Mouse (Mus musculus) kidney, embryonic 16.5 days (tissue): ENCODE data around the gene Tsku. TPM values are rescaled to one million over a fixed set of nuclear protein-coding genes. Genes with fewer than 3 reads are reported as not detected.
A peak's percentile ranks its signal among the peaks of the same experiment; 100 is the strongest.

Source experiments
- ATAC-seq: fragments of 200-750 bp; cut with Nextera tagmentation; 2 replicates; pipeline ENCODE4 v1.8.0; 2017; ENCODE audit warnings: moderate TSS enrichment; ENCODE audit not compliant: low FRiP score, low TSS enrichment
- H3K27ac ChIP-seq: fragments of 300-500 bp; sonication (generic); 2 replicates; pipeline ENCODE4 v1.5.1; 2014; ENCODE audit warnings: low read length
- H3K27me3 ChIP-seq: fragments of 300-500 bp; sonication (generic); 2 replicates; pipeline ENCODE4 v1.6.1; 2014; ENCODE audit warnings: low read length, control low read depth, mixed read lengths; ENCODE audit not compliant: insufficient read depth
- H3K36me3 ChIP-seq: fragments of 300-500 bp; sonication (generic); 2 replicates; pipeline ENCODE4 v1.6.1; 2014; ENCODE audit warnings: low read length, control low read depth, mixed read lengths; ENCODE audit not compliant: insufficient read depth
- H3K4me1 ChIP-seq: fragments of 300-500 bp; sonication (generic); 2 replicates; pipeline ENCODE4 v1.6.1; 2014; ENCODE audit warnings: low read length, control low read depth, mixed read lengths; ENCODE audit not compliant: insufficient read depth
- H3K4me2 ChIP-seq: fragments of 300-500 bp; sonication (generic); replicated peaks from 2 replicates; pipeline ENCODE4 v1.6.1; 2014; ENCODE audit warnings: low read depth, low read length
- H3K4me3 ChIP-seq: fragments of 300-500 bp; sonication (generic); 2 replicates; pipeline ENCODE4 v1.5.1; 2014; ENCODE audit warnings: mild to moderate bottlenecking, low read length
- H3K9ac ChIP-seq: fragments of 300-500 bp; sonication (generic); replicated peaks from 2 replicates; pipeline ENCODE4 v1.6.1; 2014; ENCODE audit warnings: low read length
- H3K9me3 ChIP-seq: fragments of 300-500 bp; sonication (generic); 2 replicates; pipeline ENCODE4 v1.6.1; 2016; ENCODE audit warnings: low read length, control low read depth
- WGBS: fragments of 180-500 bp; shearing (Covaris S2); extraction: QIAGEN DNeasy Blood & Tissue Kit; methylation state at CpG from one replicate; pipeline ENCODE4 v1.1.7; 2014; 5-methylcytosine and 5-hydroxymethylcytosine counted together
- polyA plus RNA-seq: library from polyadenylated mRNA; unstranded; fragments of >200 nt; fragmentation: Nextera tagmentation; extraction: Ambion mirVana; gene quantifications from 2 replicates; pipeline ENCODE4 v1.2.1, GENCODE M21; 2015

Tsku gene
- polyA plus RNA-seq, 1 experiment from 2014 or later, result 7.3 TPM

GRCm38 (mm10) chr7:98387201-98387600, 26.1 kb upstream of the Tsku start:
- H3K9me3 ChIP-seq, result no peaks in the 10 kb centered on the region
- no peak overlapping the region for H3K9ac ChIP-seq
- 66% methylated on average over 7 of the region's 7 CpGs for WGBS
- no peaks in the 10 kb centered on the region for H3K27me3 ChIP-seq
- H3K4me3 ChIP-seq, result no peak overlapping the region
- H3K4me1 ChIP-seq, result peaks cover 15% of the 10 kb centered on the region; the same call in 1 of the 2 replicates
- H3K4me2 ChIP-seq, result no peak overlapping the region
- no peaks in the 10 kb centered on the region for H3K36me3 ChIP-seq
- no peak for ATAC-seq
- no peak overlapping the region for H3K27ac ChIP-seq

- Histone ChIP-seq H3K36me3 (no peaks in the 10 kb centered on the region), H3K4me2 (no peak overlapping the region), H3K4me1 (peaks cover 9% of the 10 kb centered on the region; the same call in 1 of the 2 replicates), H3K9me3 (no peaks in the 10 kb centered on the region), H3K27ac (no peak overlapping the region), H3K9ac (no peak overlapping the region), H3K27me3 (no peaks in the 10 kb centered on the region), H3K4me3 (no peak overlapping the region)
- ATAC-seq, result no peak
- 77% methylated on average over 1 of the region's 1 CpGs for whole genome bisulfite sequencing
Observed at GRCm38 (mm10) chr7:98385168-98385567, 24.0 kb upstream of the Tsku start.

GRCm38 (mm10) chr7:98383337-98383736, 22.2 kb upstream of the Tsku start:
- H3K4me1 ChIP-seq, result peaks cover 9% of the 10 kb centered on the region; the same call in 1 of the 2 replicates
- ATAC-seq, result no peak

GRCm38 (mm10) chr7:98382784-98383183, 21.7 kb upstream of the Tsku start:
- Histone ChIP-seq H3K27ac (no peak overlapping the region), H3K4me1 (peaks cover 9% of the 10 kb centered on the region; the same call in 1 of the 2 replicates), H3K27me3 (no peaks in the 10 kb centered on the region), H3K9ac (no peak overlapping the region), H3K4me3 (no peak overlapping the region), H3K9me3 (no peaks in the 10 kb centered on the region), H3K36me3 (no peaks in the 10 kb centered on the region), H3K4me2 (no peak overlapping the region)
- WGBS, result 78% methylated on average over 6 of the region's 6 CpGs
- no peak for ATAC-seq

More at GRCm38 (mm10) chr7:98383337-98383736, 22.2 kb upstream of the Tsku start:
- WGBS, result 55% methylated on average over 4 of the region's 4 CpGs
- no peak overlapping the region for H3K4me2 ChIP-seq
- H3K27ac ChIP-seq, result no peak overlapping the region
- no peaks in the 10 kb centered on the region for H3K36me3 ChIP-seq
- H3K27me3 ChIP-seq, result no peaks in the 10 kb centered on the region
- H3K9ac ChIP-seq, result no peak overlapping the region
- no peak overlapping the region for H3K4me3 ChIP-seq
- no peaks in the 10 kb centered on the region for H3K9me3 ChIP-seq

- ATAC-seq, result no peak
- Histone ChIP-seq H3K9ac (no peak overlapping the region), H3K36me3 (no peaks in the 10 kb centered on the region), H3K27me3 (no peaks in the 10 kb centered on the region), H3K27ac (no peak overlapping the region), H3K9me3 (no peaks in the 10 kb centered on the region), H3K4me3 (no peak overlapping the region), H3K4me1 (peaks cover 9% of the 10 kb centered on the region; the same call in 1 of the 2 replicates), H3K4me2 (no peak overlapping the region)
- 76% methylated on average over 6 of the region's 6 CpGs for WGBS
Observed at GRCm38 (mm10) chr7:98380224-98380925, 19.2 kb upstream of the Tsku start.

GRCm38 (mm10) chr7:98379232-98379631, 18.1 kb upstream of the Tsku start:
- no peak overlapping the region for H3K9ac ChIP-seq
- H3K9me3 ChIP-seq, result no peaks in the 10 kb centered on the region
- no peaks in the 10 kb centered on the region for H3K27me3 ChIP-seq
- no peak overlapping the region for H3K4me3 ChIP-seq
- ATAC-seq, result no peak
- no peak overlapping the region for H3K27ac ChIP-seq
- no peaks in the 10 kb centered on the region for H3K36me3 ChIP-seq
- H3K4me1 ChIP-seq, result peaks cover 8% of the 10 kb centered on the region; the same call in 1 of the 2 replicates
- H3K4me2 ChIP-seq, result no peak overlapping the region
- WGBS, result 92% methylated on average over 4 of the region's 4 CpGs

GRCm38 (mm10) chr7:98377257-98377656, 16.1 kb upstream of the Tsku start:
- no peak overlapping the region for H3K9ac ChIP-seq
- H3K4me3 ChIP-seq, result no peak overlapping the region
- H3K27me3 ChIP-seq, result no peaks in the 10 kb centered on the region
- H3K4me1 ChIP-seq, result no peaks in the 10 kb centered on the region
- no peaks in the 10 kb centered on the region for H3K9me3 ChIP-seq
- 42% methylated on average over 5 of the region's 5 CpGs for WGBS
- H3K4me2 ChIP-seq, result no peak overlapping the region
- no peak for ATAC-seq
- H3K27ac ChIP-seq, result no peak overlapping the region
- H3K36me3 ChIP-seq, result no peaks in the 10 kb centered on the region

- Histone ChIP-seq H3K9me3 (no peaks in the 10 kb centered on the region), H3K4me3 (no peak overlapping the region), H3K36me3 (no peaks in the 10 kb centered on the region), H3K27ac (no peak overlapping the region), H3K4me1 (no peaks in the 10 kb centered on the region), H3K4me2 (no peak overlapping the region), H3K9ac (no peak overlapping the region), H3K27me3 (no peaks in the 10 kb centered on the region)
- 45% methylated on average over 4 of the region's 4 CpGs for WGBS
- ATAC-seq, result no peak
Observed at GRCm38 (mm10) chr7:98371161-98371560, 10.0 kb upstream of the Tsku start.

GRCm38 (mm10) chr7:98369762-98370369, 8.7 kb upstream of the Tsku start:
- Histone ChIP-seq H3K4me2 (no peak overlapping the region), H3K4me3 (no peak overlapping the region), H3K9ac (no peak overlapping the region), H3K36me3 (no peaks in the 10 kb centered on the region), H3K4me1 (no peaks in the 10 kb centered on the region), H3K27ac (no peak overlapping the region), H3K27me3 (no peaks in the 10 kb centered on the region), H3K9me3 (no peaks in the 10 kb centered on the region)
- ATAC-seq, result no peak
- 67% methylated on average over 10 of the region's 10 CpGs for WGBS

- H3K4me2 ChIP-seq, result peak overlapping the region; percentile 76
- H3K27me3 ChIP-seq, result no peaks in the 10 kb centered on the region
- H3K9me3 ChIP-seq, result peaks cover 3% of the 10 kb centered on the region; the same call in 1 of the 2 replicates
- WGBS, result 35% methylated on average over 2 of the region's 2 CpGs
- no peak for ATAC-seq
- H3K4me3 ChIP-seq, result peak overlapping the region; percentile 85
- no peaks in the 10 kb centered on the region for H3K36me3 ChIP-seq
- peaks cover 19% of the 10 kb centered on the region for H3K4me1 ChIP-seq
- peak overlapping the region; percentile 79; the same call in 1 of the 2 replicates for H3K9ac ChIP-seq
- peak overlapping the region; percentile 84 for H3K27ac ChIP-seq
Observed at GRCm38 (mm10) chr7:98361662-98362061, 534 bp upstream of the Tsku start.
